Mouse (Mus musculus) liver, postnatal 0 days (tissue): ENCODE results near the gene Plpp2. TPM values are rescaled to one million over a fixed set of nuclear protein-coding genes. Genes with fewer than 3 reads are reported as not detected.
A peak's percentile ranks its signal among the peaks of the same experiment; 100 is the strongest.

ENCODE experiments used
- ATAC-seq: fragments of 200-750 bp; cut with Nextera tagmentation; 2 replicates; pipeline ENCODE4 v1.8.0; 2017; ENCODE audit warnings: mild to moderate bottlenecking, moderate library complexity
- DNase-seq: peaks from one replicate; pipeline ENCODE4 v3.0.0-alpha.2; 2016
- H3K27ac ChIP-seq: fragments of 300-500 bp; sonication (generic); 2 replicates; pipeline ENCODE4 v1.5.1; 2014; ENCODE audit warnings: antibody characterized with exemption, moderate library complexity, mild to moderate bottlenecking, low read depth
- H3K27me3 ChIP-seq: fragments of 300-500 bp; sonication (generic); 2 replicates; pipeline ENCODE4 v1.6.1; 2014; ENCODE audit warnings: low read length, control low read depth, mixed read lengths; ENCODE audit not compliant: insufficient read depth
- H3K36me3 ChIP-seq: fragments of 300-500 bp; sonication (generic); replicated peaks from 2 replicates; pipeline ENCODE4 v1.6.1; 2014; ENCODE audit warnings: mild to moderate bottlenecking, control low read depth, low read length, moderate library complexity, mixed read lengths; ENCODE audit not compliant: insufficient read depth
- H3K4me1 ChIP-seq: fragments of 300-500 bp; sonication (generic); 2 replicates; pipeline ENCODE4 v1.6.1; 2014; ENCODE audit warnings: antibody characterized with exemption, mild to moderate bottlenecking, control low read depth; ENCODE audit not compliant: insufficient read depth
- H3K4me2 ChIP-seq: fragments of 300-500 bp; sonication (generic); 2 replicates; pipeline ENCODE4 v1.6.1; 2014; ENCODE audit warnings: low read depth, mild to moderate bottlenecking, low read length, moderate library complexity, mixed read lengths
- H3K4me3 ChIP-seq: fragments of 300-500 bp; sonication (generic); 2 replicates; pipeline ENCODE4 v1.5.1; 2014; ENCODE audit warnings: low read depth, low read length
- H3K9ac ChIP-seq: fragments of 300-500 bp; sonication (generic); replicated peaks from 2 replicates; pipeline ENCODE4 v1.6.1; 2014; ENCODE audit warnings: mild to moderate bottlenecking, moderate library complexity
- H3K9me3 ChIP-seq: fragments of 300-500 bp; sonication (generic); 2 replicates; pipeline ENCODE4 v1.6.1; 2016; ENCODE audit warnings: mild to moderate bottlenecking, control low read depth, low read length, mixed read lengths
- CTCF ChIP-seq: sonication (generic); IDR thresholded peaks from 2 replicates; pipeline ENCODE4 v1.5.1; 2016; ENCODE audit warnings: antibody characterized with exemption, low read depth
- EP300 ChIP-seq: IDR thresholded peaks from 2 replicates; pipeline ENCODE4 v1.6.1; 2016; ENCODE audit warnings: antibody characterized with exemption, low read depth, mild to moderate bottlenecking
- whole genome bisulfite sequencing: fragments of 180-500 bp; shearing (Covaris S2); extraction: QIAGEN DNeasy Blood & Tissue Kit; methylation state at CpG from one replicate; pipeline ENCODE4 v1.1.7; 2014; ENCODE audit not compliant: insufficient replicate concordance; 5-methylcytosine and 5-hydroxymethylcytosine counted together
- polyA plus RNA-seq: library from polyadenylated mRNA; unstranded; fragments of >200 nt; fragmentation: Nextera tagmentation; extraction: Ambion mirVana; gene quantifications from 2 replicates; pipeline ENCODE4 v1.2.1, GENCODE M21; 2015

The Plpp2 gene
- polyA plus RNA-seq, 1 experiment from 2014 or later: 32.7 TPM

DNA sequence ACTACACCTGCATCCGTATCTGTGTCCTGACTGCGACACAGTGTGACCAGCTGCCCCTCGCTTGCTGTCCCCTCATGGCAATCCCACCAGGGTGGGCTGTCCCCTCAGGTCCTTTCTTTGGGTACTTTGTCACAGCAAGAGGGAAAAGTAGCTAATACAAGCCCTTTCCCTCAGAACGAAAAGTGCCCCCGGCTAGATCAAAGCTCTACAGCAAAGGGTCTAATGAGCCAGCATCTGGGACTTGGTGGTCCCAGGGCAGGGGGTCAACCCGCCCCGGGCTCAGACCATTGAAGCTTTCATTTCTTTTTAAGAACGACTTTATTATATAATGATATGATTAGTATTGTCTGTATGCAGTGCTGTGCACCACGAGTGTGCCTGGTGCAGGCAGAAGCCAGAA, 44.7 kb upstream of the Plpp2 start:
- H3K27me3 ChIP-seq: no peaks in the 10 kb centered on the region
- 73% methylated on average over 9 of the region's 9 CpGs for WGBS
- TF ChIP-seq CTCF (no peak), EP300 (no peak)
- H3K36me3 ChIP-seq: no peaks in the 10 kb centered on the region
- no peak overlapping the region for H3K9ac ChIP-seq
- no peaks in the 10 kb centered on the region for H3K9me3 ChIP-seq
- no peaks in the 10 kb centered on the region for H3K4me1 ChIP-seq
- DNase-seq (no peak), ATAC-seq (no peak)
- no peak overlapping the region for H3K27ac ChIP-seq
- no peak overlapping the region for H3K4me2 ChIP-seq
- H3K4me3 ChIP-seq: no peak overlapping the region

GRCm38 (mm10) chr10:79577376-79577775, 43.8 kb upstream of the Plpp2 start:
- WGBS: 60% methylated on average over 4 of the region's 4 CpGs
- Histone ChIP-seq H3K4me1 (no peaks in the 10 kb centered on the region), H3K9me3 (no peaks in the 10 kb centered on the region), H3K27ac (no peak overlapping the region), H3K4me3 (no peak overlapping the region), H3K36me3 (no peaks in the 10 kb centered on the region), H3K9ac (no peak overlapping the region), H3K4me2 (no peak overlapping the region), H3K27me3 (no peaks in the 10 kb centered on the region)
- no peak for TF ChIP-seq EP300
- no peak for TF ChIP-seq CTCF
- ATAC-seq (no peak), DNase-seq (peak; percentile 8)

- Histone ChIP-seq H3K27ac (no peak overlapping the region), H3K36me3 (no peaks in the 10 kb centered on the region), H3K27me3 (no peaks in the 10 kb centered on the region), H3K4me2 (no peak overlapping the region), H3K9ac (no peak overlapping the region), H3K9me3 (no peaks in the 10 kb centered on the region), H3K4me3 (no peak overlapping the region), H3K4me1 (no peaks in the 10 kb centered on the region)
- DNase-seq (peak; percentile 1), ATAC-seq (no peak)
- 70% methylated on average over 6 of the region's 6 CpGs for WGBS
- TF ChIP-seq CTCF (no peak), EP300 (no peak)
Measured at GRCm38 (mm10) chr10:79575754-79576153, 42.2 kb upstream of the Plpp2 start.

DNA sequence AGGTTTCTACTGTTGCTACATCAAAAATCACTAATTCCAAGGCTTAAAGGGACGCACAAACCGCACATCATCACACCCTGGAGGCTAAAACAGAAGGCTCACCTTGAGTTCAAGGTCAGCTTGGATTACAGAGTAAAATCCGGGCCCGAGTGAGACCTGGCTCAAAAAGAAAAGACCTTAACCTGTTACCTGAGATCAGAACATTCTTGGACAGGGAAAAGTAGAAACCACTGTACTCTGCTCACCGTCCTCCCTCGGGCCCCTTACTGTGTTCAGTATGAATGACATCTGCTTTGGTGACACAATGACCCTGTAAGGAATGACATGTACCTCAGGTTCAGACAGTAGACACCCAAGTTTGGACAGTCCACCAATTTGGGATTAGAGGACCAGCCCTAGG, 41.2 kb upstream of the Plpp2 start:
- Histone ChIP-seq H3K36me3 (no peaks in the 10 kb centered on the region), H3K27me3 (no peaks in the 10 kb centered on the region), H3K27ac (no peak overlapping the region), H3K4me3 (no peak overlapping the region), H3K4me1 (no peaks in the 10 kb centered on the region), H3K4me2 (no peak overlapping the region), H3K9me3 (no peaks in the 10 kb centered on the region), H3K9ac (no peak overlapping the region)
- ATAC-seq: no peak
- WGBS: 70% methylated on average over 6 of the region's 6 CpGs
- TF ChIP-seq EP300: no peak
- TF ChIP-seq CTCF: no peak
- peak; percentile 2 for DNase-seq

DNA sequence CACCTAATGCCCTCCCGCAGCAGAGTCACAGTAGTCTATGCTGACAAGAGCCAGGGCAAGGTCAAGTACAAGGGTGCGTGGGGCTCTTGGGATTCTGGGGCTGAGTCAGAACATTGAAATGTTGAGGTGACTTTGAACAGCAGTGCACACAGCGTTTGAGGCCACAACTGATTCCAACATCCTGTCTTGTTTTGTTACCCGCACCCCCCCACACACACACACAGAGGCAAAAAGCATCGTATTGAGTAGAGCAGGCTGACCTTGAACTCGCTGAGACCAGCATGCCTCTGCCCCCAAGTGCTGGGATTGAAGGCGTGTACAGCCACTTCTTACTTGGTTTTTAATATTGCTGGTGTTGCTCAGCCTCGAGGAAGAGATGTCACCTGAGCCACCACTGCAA, 40.8 kb upstream of the Plpp2 start:
- H3K27ac ChIP-seq: no peak overlapping the region
- TF ChIP-seq CTCF: no peak
- TF ChIP-seq EP300: no peak
- WGBS: 69% methylated on average over 8 of the region's 8 CpGs
- H3K4me3 ChIP-seq: no peak overlapping the region
- no peak for ATAC-seq
- DNase-seq: peak; percentile 3
- no peaks in the 10 kb centered on the region for H3K36me3 ChIP-seq
- no peak overlapping the region for H3K4me2 ChIP-seq
- no peaks in the 10 kb centered on the region for H3K4me1 ChIP-seq
- H3K9me3 ChIP-seq: no peaks in the 10 kb centered on the region
- no peaks in the 10 kb centered on the region for H3K27me3 ChIP-seq
- no peak overlapping the region for H3K9ac ChIP-seq

DNA sequence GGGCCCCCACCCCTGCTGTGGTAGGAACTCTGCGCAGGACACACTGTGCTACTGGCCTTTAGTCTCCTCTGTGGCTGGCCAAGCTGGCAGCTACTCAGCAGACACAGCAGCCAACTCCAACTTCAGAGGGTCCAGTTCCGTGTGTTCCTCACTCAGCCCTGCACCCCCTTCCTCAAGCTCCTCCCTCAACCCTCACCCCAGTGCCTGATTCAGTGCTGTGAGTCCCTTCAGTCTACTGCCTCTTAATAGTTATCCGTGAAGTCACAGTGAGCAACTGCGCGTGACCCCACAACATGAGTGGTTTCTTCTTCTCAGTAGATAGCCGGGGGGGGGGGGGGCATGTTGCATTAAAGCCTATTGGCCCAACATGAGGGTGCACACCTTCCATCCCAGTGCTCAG, 40.0 kb upstream of the Plpp2 start:
- Histone ChIP-seq H3K4me3 (no peak overlapping the region), H3K4me1 (no peaks in the 10 kb centered on the region), H3K27me3 (no peaks in the 10 kb centered on the region), H3K9ac (no peak overlapping the region), H3K27ac (no peak overlapping the region), H3K36me3 (no peaks in the 10 kb centered on the region), H3K4me2 (no peak overlapping the region), H3K9me3 (no peaks in the 10 kb centered on the region)
- TF ChIP-seq CTCF (no peak), EP300 (no peak)
- 78% methylated on average over 6 of the region's 6 CpGs for WGBS
- ATAC-seq (no peak), DNase-seq (peak; percentile 10)

DNA sequence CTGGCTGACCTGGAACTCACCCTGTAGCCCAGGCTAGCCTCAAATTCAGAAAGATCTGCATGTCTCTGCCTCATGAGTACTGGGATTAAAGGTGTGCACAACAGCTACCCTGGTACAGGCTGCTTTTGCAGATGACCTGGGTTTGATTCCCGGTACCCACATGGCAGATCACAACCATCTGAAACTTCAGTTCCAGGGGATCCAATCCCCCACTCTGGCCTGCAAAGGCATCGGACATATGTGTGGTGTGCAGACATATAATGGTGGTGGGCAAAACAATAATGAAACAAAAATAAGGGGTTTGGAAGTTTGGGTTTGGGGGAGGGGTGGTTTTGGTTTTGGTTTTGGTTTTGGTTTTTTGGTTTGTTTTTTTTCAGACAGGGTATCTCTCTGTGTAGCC, 37.7 kb upstream of the Plpp2 start:
- H3K27me3 ChIP-seq: no peaks in the 10 kb centered on the region
- no peaks in the 10 kb centered on the region for H3K9me3 ChIP-seq
- peak; percentile 6 for DNase-seq
- H3K4me2 ChIP-seq: no peak overlapping the region
- no peaks in the 10 kb centered on the region for H3K36me3 ChIP-seq
- WGBS: 79% methylated on average over 2 of the region's 2 CpGs
- no peak overlapping the region for H3K9ac ChIP-seq
- no peak overlapping the region for H3K4me3 ChIP-seq
- TF ChIP-seq CTCF (no peak), EP300 (no peak)
- no peak overlapping the region for H3K27ac ChIP-seq
- H3K4me1 ChIP-seq: no peaks in the 10 kb centered on the region
- ATAC-seq: no peak
